Comparison of ENCODE assay signal across 30 mouse cellular contexts in the genomic region with DNA sequence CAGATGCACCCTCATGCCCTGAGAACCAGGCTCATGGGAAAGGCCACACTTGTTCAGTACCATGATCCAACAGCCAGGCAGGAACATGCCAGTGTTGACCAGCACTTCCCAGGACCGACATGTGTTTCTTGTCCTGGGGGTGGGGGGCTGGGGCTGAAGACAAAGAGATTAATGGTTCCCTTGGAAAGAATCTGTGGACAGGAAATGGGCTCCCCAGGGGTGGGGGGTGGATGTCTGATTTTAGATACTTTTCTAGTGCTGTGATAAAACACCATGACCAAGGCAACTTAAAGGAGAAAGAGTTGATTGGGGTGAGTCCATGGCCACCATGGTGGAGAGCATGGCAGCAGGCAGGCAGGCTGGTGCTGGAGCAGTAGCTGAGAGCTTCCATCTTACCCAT. TPM values are rescaled to one million over a fixed set of nuclear protein-coding genes. Genes with fewer than 3 reads are reported as not detected.
A peak's percentile ranks its signal among the peaks of the same experiment; 100 is the strongest.
DNase-seq lines count a peak whose midpoint lies in the region; ATAC-seq and TF ChIP-seq lines count a peak whose summit lies in the region.
"Had no signal": no experiment of that assay in that cellular context is flagged by ENCODE, and none has a peak within 500 bp of the region (broad histone marks: within the 10 kb centered on the region; RNA-seq: fewer than 3 reads in every experiment).

No protein-coding gene starts in this region.

- 41% methylated on average over 1 of the region's 1 CpGs for WGBS in kidney, adult 2 months
- 26% methylated on average over 1 of the region's 1 CpGs for WGBS in kidney, embryonic 16.5 days

- H3K9me3 ChIP-seq in kidney, embryonic 16.5 days (ENCODE audit: low read length): no peaks in the 10 kb centered on the region
- H3K9me3 ChIP-seq: embryonic facial prominence, embryonic 10.5 days; embryonic facial prominence, embryonic 12.5 days; forebrain, embryonic 13.5 days; forebrain, embryonic 15.5 days; G1E had no signal

- no peak for ATAC-seq in kidney, embryonic 16.5 days (ENCODE audit: low FRiP score, low TSS enrichment)
- no peak for ATAC-seq in megakaryocyte progenitor cell, adult 5-6 weeks (replicated peaks; ENCODE audit: poor library complexity)
- ATAC-seq: activated CD4-positive, CD25-positive, alpha-beta regulatory T cell, adult 4 months; CD4-positive, CD25-positive, alpha-beta regulatory T cell, adult 4 months; forebrain, embryonic 13.5 days; forebrain, embryonic 15.5 days; Patski had no signal

- TF ChIP-seq POLR2A in kidney, adult 2 months (IDR thresholded peaks at IDR 0.05; ENCODE audit: low read depth, low read length): no peak

- DNase-seq in kidney, adult 9 months: peak; percentile 6
- no peak for DNase-seq in kidney, adult 2 months
- peak; percentile 60 for DNase-seq in kidney, postnatal 10 days
- peak; percentile 35 to 58 for DNase-seq in kidney, postnatal 4 days
- no peak for DNase-seq in kidney, adult 8-10 months
- DNase-seq in R1 (ENCODE audit: low read depth, low spot score): peak; percentile 61
- DNase-seq: adrenal gland, adult 8-10 months; adrenal gland, postnatal 14 days; adrenal gland, postnatal 36 days; B cell, adult 2 months; cerebellum, adult 11-12 months; cerebellum, adult 9-10 months; cerebellum, postnatal 10 days; cerebellum, postnatal 25 days had no signal

- no peak overlapping the region for H3K27ac ChIP-seq in kidney, adult 2 months (ENCODE audit: insufficient read depth, low read depth, low read length)
- no peak overlapping the region for H3K27ac ChIP-seq in kidney, embryonic 16.5 days (ENCODE audit: low read length)
- H3K27ac ChIP-seq: embryonic facial prominence, embryonic 10.5 days; embryonic facial prominence, embryonic 12.5 days; forebrain, embryonic 13.5 days; forebrain, embryonic 15.5 days had no signal

- no peak overlapping the region for H3K4me2 ChIP-seq in kidney, embryonic 16.5 days (replicated peaks; ENCODE audit: low read depth, low read length)
- H3K4me2 ChIP-seq: embryonic facial prominence, embryonic 12.5 days; forebrain, embryonic 13.5 days; forebrain, embryonic 15.5 days had no signal

- H3K27me3 ChIP-seq in kidney, adult 2 months (replicated peaks; ENCODE audit: control insufficient read depth, insufficient read depth, low read length): no peaks in the 10 kb centered on the region
- peaks cover 20% of the 10 kb centered on the region for H3K27me3 ChIP-seq in kidney, embryonic 16.5 days (ENCODE audit: insufficient read depth, low read length)

- no peak overlapping the region for H3K4me3 ChIP-seq in kidney, adult 2 months (ENCODE audit: insufficient read depth, low read depth, low read length)
- no peak overlapping the region for H3K4me3 ChIP-seq in kidney, embryonic 16.5 days (ENCODE audit: low read length)
- H3K4me3 ChIP-seq: embryonic facial prominence, embryonic 10.5 days; embryonic facial prominence, embryonic 12.5 days; forebrain, embryonic 13.5 days; forebrain, embryonic 15.5 days had no signal

- no peak overlapping the region for H3K9ac ChIP-seq in kidney, embryonic 16.5 days (replicated peaks; ENCODE audit: low read length)
- H3K9ac ChIP-seq: embryonic facial prominence, embryonic 12.5 days; forebrain, embryonic 13.5 days; forebrain, embryonic 15.5 days had no signal

- no peak for TF ChIP-seq CTCF in kidney, adult 2 months (conservative IDR thresholded peaks at IDR 0.05; ENCODE audit: insufficient read depth, insufficient read length, low read depth, low read length)

- no peaks in the 10 kb centered on the region for H3K4me1 ChIP-seq in kidney, adult 2 months (ENCODE audit: control insufficient read depth, insufficient read depth, low read length)
- H3K4me1 ChIP-seq in kidney, embryonic 16.5 days (ENCODE audit: insufficient read depth, low read length): peaks cover 8% of the 10 kb centered on the region; the same call in 1 of the 2 replicates

- H3K36me3 ChIP-seq in kidney, adult 2 months (ENCODE audit: control insufficient read depth, insufficient read depth, low read length): no peaks in the 10 kb centered on the region
- no peaks in the 10 kb centered on the region for H3K36me3 ChIP-seq in kidney, embryonic 16.5 days (ENCODE audit: insufficient read depth, low read length)
- H3K36me3 ChIP-seq: embryonic facial prominence, embryonic 10.5 days; embryonic facial prominence, embryonic 12.5 days; forebrain, embryonic 15.5 days; G1E had no signal

RNA-seq across cellular contexts. Expression of gene Kcnt1, which starts 18.7 kb away (rescaled TPM):
- polyA plus RNA-seq in kidney, adult 2 months (2012; rRNA removed): 36.1 and 47.1 TPM in 2 replicates
- 0.74 and 0.91 TPM in 2 replicates for polyA plus RNA-seq in kidney, embryonic 16.5 days (2015; fragmentation: Nextera tagmentation; extraction: Ambion mirVana)
- not detected in 2 replicates for total RNA-seq in megakaryocyte progenitor cell, adult 5-6 weeks (2015)
- total RNA-seq in megakaryocyte progenitor cell, adult 5-6 weeks (2017): not detected in 2 replicates
- polyA plus RNA-seq: G1E had no signal

RNA-seq across cellular contexts. Expression of gene Sohlh1, which starts 35.2 kb away (rescaled TPM):
- polyA plus RNA-seq in kidney, adult 2 months (2012; rRNA removed): 0.06 TPM in 1 of 2 replicates, not detected in the other
- polyA plus RNA-seq in kidney, embryonic 16.5 days (2015; fragmentation: Nextera tagmentation; extraction: Ambion mirVana): 0.24 TPM in 1 of 2 replicates, not detected in the other
- not detected in 2 replicates for total RNA-seq in megakaryocyte progenitor cell, adult 5-6 weeks (2015)
- total RNA-seq in megakaryocyte progenitor cell, adult 5-6 weeks (2017): not detected in 2 replicates
- total RNA-seq: adrenal gland, adult 18-20 months; adrenal gland, adult 8-10 months; adrenal gland, postnatal 14 days; adrenal gland, postnatal 36 days; CH12.LX; G1E had no signal
- polyA plus RNA-seq: cerebellum, adult 2 months; cortical plate, adult 2 months; embryonic facial prominence, embryonic 10.5 days; embryonic facial prominence, embryonic 12.5 days; embryonic facial prominence, embryonic 14.5 days; forebrain, embryonic 11.5 days; forebrain, embryonic 13.5 days; forebrain, embryonic 15.5 days; G1E; Patski had no signal

RNA-seq across cellular contexts. Expression of gene Lcn9, which starts 59.3 kb away (rescaled TPM):
- polyA plus RNA-seq in kidney, adult 2 months (2012; rRNA removed): not detected in 2 replicates
- not detected in 2 replicates for polyA plus RNA-seq in kidney, embryonic 16.5 days (2015; fragmentation: Nextera tagmentation; extraction: Ambion mirVana)
- not detected in 2 replicates for total RNA-seq in megakaryocyte progenitor cell, adult 5-6 weeks (2015)
- not detected in 2 replicates for total RNA-seq in megakaryocyte progenitor cell, adult 5-6 weeks (2017)
- total RNA-seq: adrenal gland, adult 18-20 months; adrenal gland, adult 8-10 months; adrenal gland, postnatal 14 days; adrenal gland, postnatal 36 days; CH12.LX; G1E had no signal
- polyA plus RNA-seq: activated CD4-positive, CD25-positive, alpha-beta regulatory T cell, adult 4 months; CD4-positive, CD25-positive, alpha-beta regulatory T cell, adult 4 months; cortical plate, adult 2 months; embryonic facial prominence, embryonic 10.5 days; embryonic facial prominence, embryonic 12.5 days; embryonic facial prominence, embryonic 14.5 days; forebrain, embryonic 11.5 days; forebrain, embryonic 13.5 days; forebrain, embryonic 15.5 days; G1E; Patski had no signal

Comparison
In these comparisons a context has a peak if more than half of its experiments do, and no peak if none do; other contexts are left out.
1. DNase-seq: peak in kidney, adult 9 months (single experiment), kidney, postnatal 10 days (single experiment), kidney, postnatal 4 days (2 of 2) and R1 (single experiment); none in kidney, adult 2 months (single experiment) and kidney, adult 8-10 months (0 of 2).
2. RNA of gene Kcnt1, which starts 18.7 kb away (polyA plus RNA-seq): 36.1 to 47.1 TPM in kidney, adult 2 months; 0.74 to 0.91 TPM in kidney, embryonic 16.5 days; every median in the first group is over 10 times any median in the second.